Mouse (Mus musculus): ENCODE data around the gene Focad.
A peak's percentile ranks its signal among the peaks of the same experiment; 100 is the strongest.

Focad gene

GRCm38 (mm10) chr4:88400302-88400991, 306.0 kb downstream of the Focad start:
- no peak for DNase-seq (ENCODE audit: low spot score)

DNA sequence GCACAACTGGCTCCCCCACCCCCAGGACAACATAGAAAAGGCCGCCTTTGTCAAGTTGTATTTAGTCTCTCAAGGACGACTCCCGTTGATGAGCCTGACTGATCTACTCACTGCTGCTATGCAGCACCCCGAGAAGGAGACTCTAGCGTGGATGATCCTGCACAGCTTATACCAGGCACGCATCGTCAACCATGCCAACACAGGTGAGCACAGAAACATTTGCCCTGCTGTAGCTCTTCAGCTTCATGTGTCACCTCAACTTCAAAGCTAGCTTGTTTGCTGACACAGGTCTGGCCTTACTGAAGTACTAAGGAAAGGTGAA, 306.5 kb downstream of the Focad start:
- DNase-seq (ENCODE audit: low spot score): no peak

GRCm38 (mm10) chr4:88402884-88403283, 308.5 kb downstream of the Focad start:
- no peak for DNase-seq (ENCODE audit: low spot score)

DNA sequence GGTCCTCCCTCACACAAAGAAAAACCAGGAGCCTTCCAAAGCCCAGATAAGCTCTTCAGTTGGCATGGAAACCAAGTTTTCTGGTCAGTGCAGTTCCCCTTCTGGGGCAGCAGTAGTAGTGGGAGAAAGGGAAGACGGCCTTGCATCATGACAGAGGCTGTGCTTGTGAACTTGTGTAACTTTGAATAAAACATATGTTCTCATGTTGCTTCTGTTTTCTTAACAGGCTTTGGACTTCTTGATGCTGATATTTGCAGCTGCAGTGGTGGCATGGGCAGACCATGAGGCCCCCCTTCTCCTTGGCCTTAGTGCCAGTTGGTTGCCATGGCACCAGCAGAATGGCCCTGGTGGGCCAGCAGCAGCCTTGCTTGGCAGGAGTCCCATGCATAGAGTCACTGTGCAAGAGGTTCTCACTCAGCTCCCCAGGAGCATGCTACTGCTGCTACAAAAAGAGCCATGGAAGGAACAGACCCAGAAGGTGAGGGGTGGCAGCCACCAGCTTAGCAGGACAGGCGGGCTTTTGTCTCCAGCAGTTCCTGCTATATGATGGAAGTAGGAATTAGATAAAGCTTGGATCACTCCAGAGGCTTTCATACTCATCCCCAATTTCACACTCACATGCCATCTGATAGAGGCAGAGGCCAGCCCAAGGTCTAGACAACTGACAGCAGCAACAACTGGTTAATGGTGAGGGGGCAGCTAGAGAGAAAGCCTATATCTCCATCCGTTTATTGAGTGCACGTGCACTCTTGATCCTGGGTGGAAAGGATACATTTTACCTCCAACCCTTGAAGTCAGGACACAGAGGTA, 312.7 kb downstream of the Focad start:
- peak; percentile 76 for DNase-seq (ENCODE audit: low spot score)

- DNase-seq (ENCODE audit: low spot score): no peak
Measured at GRCm38 (mm10) chr4:88409279-88409678, 314.9 kb downstream of the Focad start.

DNA sequence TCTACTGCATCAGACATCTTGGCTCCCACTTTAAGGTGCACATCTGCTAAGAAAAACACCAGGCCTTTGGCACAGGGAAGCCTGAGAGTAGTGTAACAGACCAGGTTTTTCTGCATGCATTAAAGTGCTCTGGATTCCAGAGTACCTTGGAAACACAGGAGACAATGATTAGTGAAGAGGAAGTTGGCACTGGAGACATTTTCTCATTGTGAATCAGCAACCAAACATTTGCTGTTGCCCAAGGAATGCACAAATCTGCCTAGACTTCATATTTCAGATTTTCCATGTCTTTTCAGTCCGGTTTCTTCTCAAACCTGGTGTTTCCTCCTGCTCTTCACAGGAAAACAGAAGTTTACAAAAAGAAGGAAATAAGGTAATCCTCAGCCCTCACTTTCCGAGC, 317.9 kb downstream of the Focad start:
- no peak for DNase-seq (ENCODE audit: low spot score)

DNA sequence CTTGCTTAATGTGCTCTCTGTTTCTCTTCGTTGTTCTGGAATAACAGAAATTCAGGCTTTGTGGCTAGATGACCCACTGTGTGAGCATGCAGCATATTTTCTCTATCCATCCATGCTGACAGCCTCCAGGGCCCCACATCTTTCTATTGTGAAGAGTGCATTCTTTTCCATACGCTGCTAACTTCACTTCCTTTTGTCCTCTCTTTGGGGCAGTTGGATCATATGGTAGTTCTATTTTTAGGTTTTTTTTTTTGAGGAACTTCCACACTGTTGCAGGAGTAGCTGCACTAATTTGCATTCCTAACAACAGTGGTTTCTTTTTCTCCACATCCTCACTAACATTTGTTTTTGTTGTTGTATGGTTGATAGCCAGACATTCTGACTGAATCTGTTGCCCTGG, 320.6 kb downstream of the Focad start:
- no peak for DNase-seq (ENCODE audit: low spot score)

GRCm38 (mm10) chr4:88419378-88419777, 324.9 kb downstream of the Focad start:
- DNase-seq (ENCODE audit: low spot score): no peak

- DNase-seq (ENCODE audit: low spot score): no peak
Measured at GRCm38 (mm10) chr4:88424563-88424962, 330.1 kb downstream of the Focad start.

- DNase-seq (ENCODE audit: low spot score): no peak
Measured at GRCm38 (mm10) chr4:88427630-88428239, 333.3 kb downstream of the Focad start.

DNA sequence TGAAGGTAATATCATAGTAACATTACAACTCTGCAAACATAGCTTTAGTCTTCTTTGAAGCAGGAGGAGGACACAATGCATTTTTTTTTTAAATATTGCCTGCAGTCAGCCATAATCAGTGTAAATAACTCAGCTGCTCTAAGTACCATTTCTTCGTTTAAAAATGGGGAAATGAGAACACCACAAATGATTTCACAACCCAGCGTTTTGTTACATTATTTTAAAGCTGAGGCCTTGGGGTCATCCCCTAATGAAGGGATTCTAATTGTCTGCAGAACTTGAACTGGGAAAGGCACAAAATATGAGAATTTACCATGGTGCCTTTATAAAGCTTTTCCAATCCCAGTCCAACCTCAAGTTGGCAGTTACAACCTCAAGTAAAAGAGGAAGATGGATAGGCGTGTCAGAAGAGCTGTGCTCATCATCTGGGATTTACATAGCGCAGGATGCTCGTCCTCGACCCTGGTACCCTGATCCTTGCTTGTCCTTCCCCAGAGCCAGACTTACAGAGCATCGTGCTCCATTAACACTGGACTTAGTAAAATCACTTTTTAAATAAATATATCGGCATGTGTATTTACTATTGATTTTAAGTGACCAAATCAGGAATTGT, 338.1 kb downstream of the Focad start:
- no peak for DNase-seq (ENCODE audit: low spot score)

- DNase-seq (ENCODE audit: low spot score): no peak
Measured at GRCm38 (mm10) chr4:88436593-88437165, 342.2 kb downstream of the Focad start.

GRCm38 (mm10) chr4:88437166-88437565, 342.7 kb downstream of the Focad start:
- DNase-seq (ENCODE audit: low spot score): no peak

DNA sequence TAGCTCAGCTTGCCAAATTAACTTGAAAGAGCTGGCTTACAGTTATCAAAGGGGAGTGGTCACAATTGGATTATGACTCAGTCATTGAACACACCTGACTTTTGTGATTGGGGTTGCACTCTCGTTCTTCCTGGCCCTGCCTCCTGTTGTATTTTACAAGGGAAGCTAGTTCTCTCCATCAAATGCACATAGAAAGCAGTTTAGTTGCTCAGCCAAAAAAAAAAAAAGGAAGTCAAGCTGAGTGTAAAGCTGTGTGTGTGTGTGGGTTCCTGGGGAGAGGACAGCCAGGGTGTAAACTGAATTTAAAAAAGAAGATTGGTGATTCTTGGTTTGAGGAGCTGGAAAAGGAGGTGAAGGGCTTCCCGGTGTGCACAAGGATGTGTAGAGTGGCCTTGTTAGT, 343.5 kb downstream of the Focad start:
- no peak for DNase-seq (ENCODE audit: low spot score)

DNA sequence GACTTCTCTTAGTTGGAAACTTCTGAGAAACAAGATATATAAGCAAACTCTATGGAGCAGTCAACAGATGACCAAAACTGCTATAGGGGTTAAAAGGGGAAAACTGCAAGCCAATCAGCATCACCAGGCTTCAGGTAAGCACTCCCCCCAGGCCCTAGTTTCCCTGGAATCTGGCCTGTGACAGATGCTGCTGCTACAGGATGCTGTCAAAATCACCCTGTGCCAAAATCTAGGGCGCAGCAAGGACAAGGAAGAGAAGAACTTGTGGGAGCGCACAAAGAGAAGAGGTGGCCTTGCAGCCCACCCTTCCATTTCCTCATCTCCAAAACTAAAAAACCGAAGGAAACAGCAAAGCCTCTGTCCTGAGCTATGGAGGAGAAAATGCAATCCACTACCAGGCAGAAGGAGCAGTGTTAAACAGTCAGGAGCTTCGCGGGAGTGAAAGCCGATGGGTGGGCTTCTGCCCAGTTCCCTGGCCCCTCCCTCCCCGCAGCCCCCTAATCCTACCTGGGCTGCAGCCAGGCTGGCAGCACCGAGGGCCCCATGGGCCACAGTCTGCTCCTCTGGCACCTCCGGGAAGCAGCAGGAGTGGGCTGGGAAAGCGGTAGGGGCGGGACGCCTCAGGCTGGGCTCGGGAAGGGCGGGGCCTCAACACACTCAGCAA, 344.0 kb downstream of the Focad start, which contains the start of gene Hacd4:
TSS of gene Hacd4 (minus strand) at position 603 of the 664 bp plus-strand sequence.
- DNase-seq (ENCODE audit: low spot score): peak; percentile 51

GRCm38 (mm10) chr4:88438990-88439329, 344.5 kb downstream of the Focad start:
- DNase-seq (ENCODE audit: low spot score): no peak

DNA sequence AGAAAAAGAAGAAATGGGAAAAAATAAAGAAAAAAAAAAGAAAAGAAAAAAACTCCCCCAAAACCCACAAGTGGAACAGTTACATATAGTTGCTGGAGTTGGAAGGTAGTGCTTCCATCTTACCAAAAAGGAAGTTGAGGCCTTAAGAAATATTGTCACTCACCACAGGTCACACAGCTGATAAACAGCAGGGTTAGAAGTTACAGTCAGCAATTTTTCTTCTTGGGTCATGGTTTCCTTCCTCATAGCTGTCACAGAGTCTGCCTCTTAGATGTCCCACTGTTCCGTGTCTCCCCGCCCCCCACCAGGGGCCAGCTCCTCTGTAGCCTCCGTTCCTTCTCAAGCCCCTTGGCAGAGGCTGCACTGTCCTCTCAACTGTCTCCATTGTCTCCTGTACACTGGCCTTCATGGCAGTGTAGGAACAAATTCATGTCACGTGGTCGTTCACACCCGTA, 345.3 kb downstream of the Focad start:
- no peak for DNase-seq (ENCODE audit: low spot score)

DNA sequence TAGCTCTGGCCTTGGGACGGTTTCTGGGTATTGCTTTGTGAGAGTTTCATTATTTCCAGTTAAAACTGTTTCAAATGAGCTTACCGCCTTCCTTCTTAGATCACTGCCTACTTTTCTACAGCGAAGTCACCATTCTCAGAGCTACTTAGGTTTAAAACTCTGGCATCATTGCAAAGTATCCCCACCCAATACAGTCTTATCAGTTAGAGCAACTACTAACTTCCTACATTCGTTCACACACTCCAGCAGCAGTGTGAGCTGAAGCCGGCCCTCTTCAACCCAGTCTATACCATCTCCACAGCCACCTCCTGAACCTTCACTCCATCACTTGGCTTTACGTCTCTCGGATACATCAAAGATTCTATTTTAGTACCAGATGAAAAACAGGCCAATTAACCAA, 346.4 kb downstream of the Focad start:
- no peak for DNase-seq (ENCODE audit: low spot score)

DNA sequence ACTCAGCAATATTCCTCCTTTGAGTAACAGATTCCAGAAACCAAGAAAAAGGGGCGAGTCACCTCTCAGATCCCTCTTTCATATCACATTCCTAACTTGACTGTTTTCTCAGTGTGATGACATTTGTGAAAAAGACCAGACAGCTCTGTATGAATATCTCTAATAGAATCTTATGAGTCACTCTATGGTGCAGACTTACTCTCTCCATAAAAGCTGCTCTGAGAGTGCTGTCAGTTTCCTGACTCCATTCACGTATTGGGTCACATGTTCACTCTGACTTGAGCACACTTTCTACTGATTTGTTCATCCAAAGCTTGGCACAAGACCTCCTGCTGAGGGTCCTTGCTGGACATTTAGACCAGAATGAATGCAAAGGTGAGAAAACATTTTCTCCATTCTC, 354.5 kb downstream of the Focad start:
- DNase-seq (ENCODE audit: low spot score): no peak

DNA sequence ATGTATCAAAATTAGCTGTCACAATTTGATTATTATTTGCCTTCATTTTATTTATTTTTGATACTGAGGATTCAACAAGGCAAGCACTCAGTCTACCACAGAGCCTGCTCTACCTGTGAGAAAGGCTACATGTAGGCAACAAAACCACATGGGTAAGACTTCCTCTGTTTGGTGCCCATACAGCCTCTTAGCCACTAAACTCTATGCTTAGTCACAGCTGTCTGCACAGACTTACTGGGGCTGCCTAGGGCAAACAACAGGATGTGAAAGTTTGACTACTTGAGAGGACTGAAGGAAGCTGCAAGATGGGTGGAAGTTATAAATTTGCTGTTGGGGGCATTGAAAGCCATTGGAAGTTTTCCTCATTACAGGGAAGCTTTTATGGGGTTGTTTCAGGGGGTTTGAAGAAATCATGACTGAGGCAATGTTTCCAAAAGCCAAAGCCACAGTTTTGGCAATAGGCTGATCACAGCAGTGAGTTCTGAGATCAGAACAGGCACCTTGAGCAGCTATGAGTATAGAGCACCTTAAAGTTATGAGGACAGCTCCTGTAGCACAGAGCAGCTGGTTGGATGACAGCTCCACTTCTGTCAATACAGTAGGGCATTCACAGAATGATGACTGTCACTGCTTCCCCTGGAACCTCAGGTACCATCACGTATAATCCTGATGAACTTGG, 355.8 kb downstream of the Focad start:
- DNase-seq (ENCODE audit: low spot score): no peak

DNA sequence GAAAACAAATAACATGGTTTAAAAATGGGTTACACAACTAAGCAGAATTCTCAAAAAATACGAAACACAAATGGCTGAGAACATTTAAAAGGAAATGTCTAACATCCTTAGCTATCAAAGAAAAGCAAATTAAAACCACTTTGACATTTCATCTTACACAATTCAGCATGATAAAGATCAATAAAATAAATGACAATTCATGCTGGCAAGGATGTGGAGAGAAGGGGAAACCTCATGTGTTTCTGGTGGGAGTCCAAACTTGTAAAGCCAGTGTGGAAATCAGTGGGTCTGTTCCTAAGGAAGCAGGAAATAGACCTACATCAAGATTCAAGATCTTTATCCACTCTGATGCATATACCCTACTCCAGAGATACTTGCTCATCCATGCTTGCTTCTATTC, 363.7 kb downstream of the Focad start:
- DNase-seq (ENCODE audit: low spot score): no peak

Data from ovary, adult 18-20 months (tissue).